Mouse (Mus musculus) adrenal gland, postnatal 10 days (tissue): ENCODE data around the gene Mug1. TPM values are rescaled to one million over a fixed set of nuclear protein-coding genes. Genes with fewer than 3 reads are reported as not detected.
"Not testable (repeated sequence)": the region's sequence is repeated elsewhere in the genome, so short reads cannot be mapped to it uniquely, and the experiment has no call there.

ENCODE experiments used
- DNase-seq: peaks from one replicate; pipeline ENCODE4 v3.0.0; 2021; ENCODE audit warnings: mixed read lengths
- long read RNA-seq, 2 experiments: library from polyadenylated mRNA; stranded (forward); transcript quantifications; one replicate each; pipeline ENCODE4 v2.0.0; 2021
- total RNA-seq, 2 experiments: library from RNA; stranded (reverse); gene quantifications; 2 replicates each; pipeline ENCODE4 v1.2.3; 2021

Mug1 gene
- 10 to 100 TPM; 19.8 to 31.9 TPM for total RNA-seq
- long read RNA-seq, experiment 1, partial matches to known transcripts, result 9 of 11 reads
- long read RNA-seq, experiment 1, other reads (novel, unspliced or antisense), result 2 of 11 reads
- long read RNA-seq, experiment 2, result 0 reads

DNA sequence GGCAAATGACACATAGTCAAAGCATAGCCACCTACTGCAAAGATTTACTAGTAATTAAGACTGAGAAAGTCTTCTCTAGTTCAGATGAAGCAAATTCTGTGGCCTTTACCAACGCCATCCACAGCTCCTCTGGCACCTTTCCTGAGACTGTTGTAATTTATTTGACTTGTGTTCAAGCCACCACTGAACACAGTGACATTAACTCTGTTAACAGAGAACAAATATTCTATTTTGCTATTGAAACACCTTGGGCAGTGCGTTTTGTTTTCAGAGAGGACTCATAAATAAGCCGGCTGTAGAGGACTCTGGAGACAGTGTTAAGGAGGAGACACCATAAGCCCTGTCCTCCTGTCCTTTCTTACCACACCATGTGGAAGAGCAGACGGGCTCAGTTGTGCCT, at the start of gene Mug1:
Gene Mug1, plus strand, starts transcription at position 271 of the 400 bp plus-strand sequence.
- not testable (repeated sequence) for DNase-seq

GRCm38 (mm10) chr6:121828034-121828433, 10.3 kb upstream of the Mug1 start:
- no peak for DNase-seq

- no peak for DNase-seq
Measured at GRCm38 (mm10) chr6:121836361-121836760, 2.0 kb upstream of the Mug1 start.

DNA sequence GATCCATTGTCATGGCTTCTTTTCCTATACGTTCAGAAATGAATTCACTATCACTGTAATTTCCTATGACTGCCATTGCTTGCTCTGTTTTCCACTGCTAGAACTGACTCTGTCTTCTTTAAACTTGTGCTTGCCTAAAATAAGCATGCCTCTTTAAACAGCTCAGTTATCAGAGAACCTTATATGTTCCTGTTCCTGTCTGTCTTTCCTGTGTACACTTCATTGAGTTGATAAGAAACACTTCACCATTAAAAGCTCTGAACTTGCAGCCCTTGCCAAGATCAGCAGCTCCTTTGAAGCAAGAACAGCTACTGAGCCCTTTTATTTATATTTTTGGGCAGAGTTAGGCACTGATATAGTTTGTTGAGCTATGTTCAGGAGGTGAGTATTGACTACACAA, 10.0 kb downstream of the Mug1 start:
- DNase-seq, result no peak

Other genes starting within 250 kb of the Mug1 start
- gene A2m, start 203.2 kb upstream of the Mug1 start, total RNA-seq, result 10 to 100 TPM in 1 of 2 experiments, 1 to 10 TPM in 1; 7.2 to 21.1 TPM
- gene Gm7298, start 105.6 kb upstream of the Mug1 start, total RNA-seq, result under 1 TPM; 0.30 to 0.63 TPM
- 1 to 10 TPM; 1.7 to 3.6 TPM for gene Mug2, start 168.2 kb downstream of the Mug1 start, total RNA-seq